Mouse (Mus musculus) liver, embryonic 14.5 days (tissue): ENCODE results near the gene Fam168a. TPM values are rescaled to one million over a fixed set of nuclear protein-coding genes. Genes with fewer than 3 reads are reported as not detected.

Experiments
- ATAC-seq: fragments of 200-750 bp; cut with Nextera tagmentation; 2 replicates; pipeline ENCODE4 v1.8.0; 2017; ENCODE audit warnings: moderate number of reproducible peaks, mild to moderate bottlenecking, moderate library complexity; ENCODE audit not compliant: insufficient read depth
- DNase-seq, 3 experiments: peaks; one replicate each; pipeline ENCODE4 v3.0.0-alpha.2; 2012 to 2013; ENCODE audit warnings: low read depth in 3 of 3, low spot score in 3 of 3
- H3K27ac ChIP-seq: fragments of 300-500 bp; sonication (generic); 2 replicates; pipeline ENCODE4 v1.5.1; 2014; ENCODE audit warnings: moderate library complexity, mild to moderate bottlenecking, control low read depth, inconsistent platforms
- H3K27me3 ChIP-seq: fragments of 300-500 bp; sonication (generic); 2 replicates; pipeline ENCODE4 v1.6.1; 2014; ENCODE audit warnings: mild to moderate bottlenecking, low read length, moderate library complexity; ENCODE audit not compliant: control insufficient read depth, insufficient read depth
- H3K36me3 ChIP-seq: fragments of 300-500 bp; sonication (generic); replicated peaks from 2 replicates; pipeline ENCODE4 v1.6.1; 2014; ENCODE audit warnings: low read depth; ENCODE audit not compliant: control insufficient read depth, insufficient read depth
- H3K4me1 ChIP-seq, 2 experiments: fragments of 200-500 bp in 1 of 2; fragments of 300-500 bp in 1 of 2; sonication (generic) in 1 of 2; replicated peaks; 2 replicates each; pipeline ENCODE4 v1.6.1; 2012 to 2014; ENCODE audit warnings: antibody characterized with exemption in 1 of 2, inconsistent platforms in 1 of 2, low read length in 1 of 2; ENCODE audit not compliant: control insufficient read depth in 2 of 2, insufficient read depth in 2 of 2
- H3K4me2 ChIP-seq: fragments of 300-500 bp; sonication (generic); 2 replicates; pipeline ENCODE4 v1.6.1; 2014; ENCODE audit warnings: low read depth, mild to moderate bottlenecking, control low read depth, moderate library complexity
- H3K4me3 ChIP-seq, 2 experiments: fragments of 200-500 bp in 1 of 2; fragments of 300-500 bp in 1 of 2; sonication (generic) in 1 of 2; 2 replicates each; pipeline ENCODE4 v1.5.1; 2012 to 2014; ENCODE audit warnings: low read depth in 2 of 2, low read length in 2 of 2, mild to moderate bottlenecking in 2 of 2, control low read depth in 1 of 2, inconsistent platforms in 1 of 2, moderate library complexity in 1 of 2; ENCODE audit not compliant: insufficient read depth in 1 of 2
- H3K9ac ChIP-seq: fragments of 300-500 bp; sonication (generic); replicated peaks from 2 replicates; pipeline ENCODE4 v1.6.1; 2014; ENCODE audit warnings: mild to moderate bottlenecking, control low read depth, moderate library complexity
- H3K9me3 ChIP-seq: fragments of 300-500 bp; sonication (generic); 2 replicates; pipeline ENCODE4 v1.6.1; 2016; ENCODE audit warnings: low read length, mixed read lengths; ENCODE audit not compliant: control insufficient read depth
- CTCF ChIP-seq: IDR thresholded peaks from 2 replicates; pipeline ENCODE4 v1.5.1; 2016; ENCODE audit warnings: antibody characterized with exemption, low read depth, control low read depth
- EP300 ChIP-seq: IDR thresholded peaks from 2 replicates; pipeline ENCODE4 v1.6.1; 2016; ENCODE audit warnings: antibody characterized with exemption, low read depth
- WGBS: fragments of 180-500 bp; shearing (Covaris S2); extraction: QIAGEN DNeasy Blood & Tissue Kit; methylation state at CpG from one replicate; pipeline ENCODE4 v1.1.7; 2014; ENCODE audit not compliant: insufficient replicate concordance; 5-methylcytosine and 5-hydroxymethylcytosine counted together
- polyA plus RNA-seq, 2 experiments: library from polyadenylated mRNA; depleted of rRNA in 1 of 2; stranded (reverse) in 1 of 2; unstranded in 1 of 2; fragments of >200 nt; fragmentation: Nextera tagmentation in 1 of 2; extraction: Ambion mirVana in 1 of 2; gene quantifications; 2 replicates each; pipeline versions ENCODE4 v1.2.1 to v1.2.3; 2012 to 2014

Gene Fam168a
- polyA plus RNA-seq, 2 experiments: 4.1 to 4.4 TPM

DNA sequence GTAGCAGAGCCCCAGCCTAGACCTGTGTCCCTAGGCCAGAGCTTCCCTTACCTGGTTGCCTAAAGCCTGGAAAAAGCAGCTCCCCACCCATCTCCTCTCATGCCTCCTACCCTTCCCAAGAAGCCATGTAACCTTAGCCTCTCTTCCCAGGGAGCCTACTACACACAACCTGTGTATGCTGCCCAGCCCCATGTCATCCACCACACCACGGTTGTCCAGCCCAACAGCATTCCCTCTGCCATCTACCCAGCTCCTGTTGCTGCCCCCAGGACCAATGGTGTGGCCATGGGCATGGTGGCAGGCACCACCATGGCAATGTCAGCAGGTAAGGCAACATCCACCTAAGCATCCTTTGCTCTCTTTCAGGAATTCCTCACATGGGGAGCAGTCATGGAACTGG lies 127.4 kb downstream of the Fam168a start:
- Histone ChIP-seq H3K4me3 (no peak overlapping the region), H3K9ac (no peak overlapping the region), H3K9me3 (no peaks in the 10 kb centered on the region), H3K4me2 (no peak overlapping the region), H3K36me3 (no peaks in the 10 kb centered on the region), H3K4me1 (peaks cover 10 to 18% of the 10 kb centered on the region in 2 experiments), H3K27me3 (no peaks in the 10 kb centered on the region), H3K27ac (no peak overlapping the region)
- ATAC-seq (no peak), DNase-seq (no peak)
- WGBS: 56% methylated on average over 1 of the region's 1 CpGs
- TF ChIP-seq EP300: no peak
- TF ChIP-seq CTCF: no peak

DNA sequence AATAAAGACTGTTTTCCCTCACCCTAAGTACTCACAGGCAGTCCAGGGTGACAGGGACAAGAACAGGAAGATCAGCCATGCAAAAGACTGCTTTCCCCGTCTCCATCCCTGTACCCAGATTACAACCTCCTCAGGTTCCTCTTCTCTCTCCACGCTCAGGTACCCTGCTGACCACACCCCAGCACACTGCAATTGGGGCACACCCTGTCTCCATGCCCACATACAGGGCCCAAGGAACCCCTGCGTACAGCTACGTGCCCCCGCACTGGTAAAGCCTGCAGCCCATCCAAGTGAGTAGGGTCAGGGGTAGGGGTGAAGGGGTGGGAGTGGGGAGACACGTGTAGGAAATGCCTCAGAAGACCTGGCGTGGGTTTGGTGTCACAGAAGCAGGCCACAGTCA lies 128.7 kb downstream of the Fam168a start:
- Histone ChIP-seq H3K4me3 (no peak overlapping the region), H3K4me2 (no peak overlapping the region), H3K9me3 (no peaks in the 10 kb centered on the region), H3K4me1 (peaks cover 23 to 31% of the 10 kb centered on the region in 2 experiments), H3K27ac (no peak overlapping the region), H3K36me3 (no peaks in the 10 kb centered on the region), H3K27me3 (no peaks in the 10 kb centered on the region), H3K9ac (no peak overlapping the region)
- TF ChIP-seq CTCF (no peak), EP300 (no peak)
- no peak for DNase-seq
- no peak for ATAC-seq
- 76% methylated on average over 7 of the region's 7 CpGs for WGBS

DNA sequence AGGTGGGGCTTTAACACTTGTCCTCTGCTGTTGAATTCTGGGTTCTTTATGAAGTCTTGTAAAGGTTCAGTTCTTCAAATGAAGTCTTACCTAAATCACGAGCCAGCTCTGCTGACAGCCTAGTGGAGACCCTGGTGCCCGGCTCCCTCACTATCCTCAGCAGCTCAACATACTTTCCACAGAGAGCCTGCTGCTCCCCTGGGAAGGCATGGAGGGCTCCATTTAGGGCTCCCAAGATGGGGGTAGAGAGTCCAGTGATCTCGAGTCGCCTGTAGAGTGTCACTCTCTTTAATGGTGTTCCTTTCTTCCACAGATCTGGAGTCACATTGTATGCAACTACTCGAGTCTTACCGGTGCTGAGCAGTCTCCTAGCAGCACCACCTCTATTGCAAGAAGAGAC lies 129.3 kb downstream of the Fam168a start:
- DNase-seq (no peak), ATAC-seq (no peak)
- TF ChIP-seq EP300 (no peak), CTCF (no peak)
- H3K9me3 ChIP-seq: no peaks in the 10 kb centered on the region
- H3K27me3 ChIP-seq: no peaks in the 10 kb centered on the region
- WGBS: 81% methylated on average over 6 of the region's 6 CpGs
- H3K4me1 ChIP-seq: peaks cover 28 to 36% of the 10 kb centered on the region in 2 experiments
- no peak overlapping the region for H3K9ac ChIP-seq
- no peak overlapping the region for H3K4me2 ChIP-seq
- H3K4me3 ChIP-seq: no peak overlapping the region
- no peak overlapping the region for H3K27ac ChIP-seq
- H3K36me3 ChIP-seq: no peaks in the 10 kb centered on the region

DNA sequence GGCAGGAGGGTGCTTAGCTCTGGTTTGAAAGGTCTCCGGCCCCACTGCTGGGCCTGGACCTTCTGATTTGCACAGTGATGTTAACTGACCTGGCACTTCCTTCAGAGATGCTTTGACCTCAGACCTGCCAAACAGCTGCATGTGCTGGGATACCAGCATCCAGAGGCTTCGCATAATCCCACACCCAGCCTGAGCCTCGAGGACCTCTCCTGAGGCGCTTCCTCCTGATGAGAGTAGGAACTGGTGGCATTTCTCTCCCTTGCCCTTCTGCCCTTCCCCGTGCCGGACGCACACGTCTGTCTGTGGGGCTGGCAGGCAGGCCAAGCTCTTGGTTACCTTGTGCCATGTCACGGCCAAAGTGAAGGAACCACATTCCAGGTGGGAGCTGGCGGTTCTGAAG lies 130.2 kb downstream of the Fam168a start:
- DNase-seq: no peak
- peaks cover 32 to 42% of the 10 kb centered on the region in 2 experiments for H3K4me1 ChIP-seq
- H3K4me3 ChIP-seq: no peak overlapping the region
- no peaks in the 10 kb centered on the region for H3K27me3 ChIP-seq
- no peak overlapping the region for H3K4me2 ChIP-seq
- no peaks in the 10 kb centered on the region for H3K36me3 ChIP-seq
- no peak overlapping the region for H3K9ac ChIP-seq
- H3K9me3 ChIP-seq: no peaks in the 10 kb centered on the region
- 84% methylated on average over 10 of the region's 10 CpGs for WGBS
- TF ChIP-seq EP300 (no peak), CTCF (no peak)
- ATAC-seq: no peak
- H3K27ac ChIP-seq: no peak overlapping the region

DNA sequence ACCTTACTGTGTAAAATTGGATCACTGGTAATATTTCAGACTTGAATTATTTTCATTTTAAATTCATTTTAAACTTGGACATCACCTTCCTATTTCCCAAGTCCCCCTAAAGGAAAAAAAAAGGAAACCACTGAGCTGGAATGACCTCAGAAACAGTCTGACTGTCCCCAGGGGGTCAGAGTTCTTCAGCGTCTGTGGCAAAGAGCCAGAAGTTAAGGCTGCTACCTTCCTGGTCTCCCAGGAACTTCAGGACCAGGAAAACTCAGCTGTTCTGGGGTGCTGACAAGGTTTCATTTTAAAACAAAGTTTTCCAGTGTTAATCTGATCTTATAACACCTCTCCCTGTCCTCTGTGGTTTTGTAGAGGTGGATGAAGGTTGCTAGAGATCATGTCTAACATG lies 131.3 kb downstream of the Fam168a start:
- Histone ChIP-seq H3K27ac (no peak overlapping the region), H3K4me1 (peaks cover 32 to 44% of the 10 kb centered on the region in 2 experiments), H3K36me3 (peaks cover 4% of the 10 kb centered on the region; the same call in 1 of the 2 replicates)

More for the DNA sequence above, 131.3 kb downstream of the Fam168a start:
- Histone ChIP-seq H3K4me2 (no peak overlapping the region), H3K9me3 (no peaks in the 10 kb centered on the region; the same call in 1 of the 2 replicates), H3K4me3 (no peak overlapping the region), H3K27me3 (no peaks in the 10 kb centered on the region), H3K9ac (peak overlapping the region; percentile 3; the same call in 1 of the 2 replicates)
- DNase-seq (no peak), ATAC-seq (no peak)
- no peak for TF ChIP-seq EP300
- TF ChIP-seq CTCF: no peak
- 81% methylated on average over 1 of the region's 1 CpGs for WGBS
